ENCODE assay signal across 8 mouse cellular contexts in genomic region chr1:178276054-178276911, GRCm38 (mm10). TPM values are rescaled to one million over a fixed set of nuclear protein-coding genes. Genes with fewer than 3 reads are reported as not detected.
DNase-seq lines count a peak whose midpoint lies in the region; ATAC-seq and TF ChIP-seq lines count a peak whose summit lies in the region.

No protein-coding gene starts in this region.

- H3K36me3 ChIP-seq in heart, adult 2 months (ENCODE audit: control insufficient read depth, insufficient read depth, low read length) = no peaks in the 10 kb centered on the region
- H3K36me3 ChIP-seq in kidney, adult 2 months (ENCODE audit: control insufficient read depth, insufficient read depth, low read length) = no peaks in the 10 kb centered on the region
- H3K36me3 ChIP-seq in limb, embryonic 10.5 days = no peaks in the 10 kb centered on the region
- no peaks in the 10 kb centered on the region for H3K36me3 ChIP-seq in midbrain, embryonic 10.5 days

- ATAC-seq in activated CD4-positive, CD25-positive, alpha-beta regulatory T cell, adult 4 months = no peak

- H3K9me3 ChIP-seq in limb, embryonic 10.5 days (replicated peaks) = no peaks in the 10 kb centered on the region
- no peaks in the 10 kb centered on the region for H3K9me3 ChIP-seq in midbrain, embryonic 10.5 days (replicated peaks)

- H3K9ac ChIP-seq in heart, adult 2 months (ENCODE audit: low read depth, low read length) = peak overlapping the region; percentile 81

- H3K27ac ChIP-seq in heart, adult 2 months = no peak overlapping the region
- no peak overlapping the region for H3K27ac ChIP-seq in kidney, adult 2 months (ENCODE audit: insufficient read depth, low read depth, low read length)
- peak overlapping the region; percentile 89 for H3K27ac ChIP-seq in limb, embryonic 10.5 days
- H3K27ac ChIP-seq in midbrain, embryonic 10.5 days (replicated peaks) = peak overlapping the region; percentile 90

- DNase-seq in adrenal gland, postnatal 4 days (ENCODE audit: low spot score in 2 of 2) = peak; percentile 27 to 40
- peak; percentile 71 for DNase-seq in embryo, embryonic 9.5 days (ENCODE audit: extremely low spot score)
- peak; percentile 52 to 53 for DNase-seq in heart, adult 2 months
- peak; percentile 41 for DNase-seq in kidney, adult 2 months
- peak; percentile 79 for DNase-seq in limb, embryonic 10.5 days (ENCODE audit: low spot score)
- peak; percentile 73 for DNase-seq in midbrain, embryonic 10.5 days (ENCODE audit: low spot score)
- DNase-seq in spleen, postnatal 10 days (ENCODE audit: low spot score in 2 of 2) = peak; percentile 8 to 53

- no peaks in the 10 kb centered on the region for H3K27me3 ChIP-seq in heart, adult 2 months (ENCODE audit: control insufficient read depth, insufficient read depth, low read length)
- H3K27me3 ChIP-seq in kidney, adult 2 months (replicated peaks; ENCODE audit: control insufficient read depth, insufficient read depth, low read length) = no peaks in the 10 kb centered on the region; the same call in 1 of the 2 replicates
- H3K27me3 ChIP-seq in limb, embryonic 10.5 days (ENCODE audit: low read depth, poor library complexity, severe bottlenecking) = peaks cover 42% of the 10 kb centered on the region
- peaks cover 37% of the 10 kb centered on the region for H3K27me3 ChIP-seq in midbrain, embryonic 10.5 days (ENCODE audit: low read depth, poor library complexity, severe bottlenecking)

- no peaks in the 10 kb centered on the region; the same call in 1 of the 2 replicates for H3K4me1 ChIP-seq in heart, adult 2 months (ENCODE audit: control insufficient read depth, insufficient read depth, low read length)
- H3K4me1 ChIP-seq in kidney, adult 2 months (ENCODE audit: control insufficient read depth, insufficient read depth, low read length) = peaks cover 5% of the 10 kb centered on the region
- peaks cover 25% of the 10 kb centered on the region for H3K4me1 ChIP-seq in limb, embryonic 10.5 days
- peaks cover 17% of the 10 kb centered on the region for H3K4me1 ChIP-seq in midbrain, embryonic 10.5 days

- TF ChIP-seq CTCF in heart, adult 2 months (IDR thresholded peaks at IDR 0.05) = no peak
- no peak for TF ChIP-seq CTCF in kidney, adult 2 months (conservative IDR thresholded peaks at IDR 0.05; ENCODE audit: insufficient read depth, insufficient read length, low read depth, low read length)

- no peak for TF ChIP-seq POLR2A in heart, adult 2 months (IDR thresholded peaks at IDR 0.05; ENCODE audit: insufficient read depth, low read depth, low read length)
- TF ChIP-seq POLR2A in kidney, adult 2 months (IDR thresholded peaks at IDR 0.05; ENCODE audit: low read depth, low read length) = no peak

- intact Hi-C loops in heart, adult 2 months (cut with DNase I) = no loop called here

- WGBS in heart, adult 2 months = under 1% methylated on average over 86 of the region's 87 CpGs
- WGBS in kidney, adult 2 months = 2% methylated on average over 87 of the region's 87 CpGs
- under 1% methylated on average over 85 of the region's 87 CpGs for WGBS in limb, embryonic 10.5 days
- whole genome bisulfite sequencing in midbrain, embryonic 10.5 days = under 1% methylated on average over 87 of the region's 87 CpGs

- no peak for TF ChIP-seq EP300 in heart, adult 2 months (IDR thresholded peaks at IDR 0.05; ENCODE audit: insufficient read depth, low read depth, low read length)

- H3K79me2 ChIP-seq in heart, adult 2 months (replicated peaks; ENCODE audit: control insufficient read depth, insufficient read depth, low read length) = no peaks in the 10 kb centered on the region

- H3K4me3 ChIP-seq in heart, adult 2 months = peak overlapping the region; percentile 46
- peak overlapping the region; percentile 68 for H3K4me3 ChIP-seq in kidney, adult 2 months (ENCODE audit: insufficient read depth, low read depth, low read length)
- H3K4me3 ChIP-seq in limb, embryonic 10.5 days = peak overlapping the region; percentile 63
- H3K4me3 ChIP-seq in midbrain, embryonic 10.5 days = peak overlapping the region; percentile 74

RNA-seq across cellular contexts. Expression of gene Cox20, which starts 42.6 kb away (rescaled TPM):
- total RNA-seq in adrenal gland, postnatal 4 days (2021) = 10 to 100 TPM; 76.2 to 81.3 TPM
- total RNA-seq in heart, adult 2 months (2021) = 100 to 1,000 TPM; 102 to 105 TPM
- polyA plus RNA-seq in heart, adult 2 months (2012; rRNA removed) = 54.7 and 107 TPM in 2 replicates
- polyA plus RNA-seq in kidney, adult 2 months (2012; rRNA removed) = 28.0 and 54.6 TPM in 2 replicates
- polyA plus RNA-seq in limb, embryonic 10.5 days (2016; fragmentation: Nextera tagmentation; extraction: Ambion mirVana) = 75.7 and 88.5 TPM in 2 replicates
- 96.1 and 103 TPM in 2 replicates for polyA plus RNA-seq in midbrain, embryonic 10.5 days (2016; fragmentation: Nextera tagmentation; extraction: Ambion mirVana)
- polyA plus RNA-seq in activated CD4-positive, CD25-positive, alpha-beta regulatory T cell, adult 4 months (2017; shearing (Covaris generic)) = 100 to 1,000 TPM; 176 to 202 TPM

Comparison
In these comparisons a context has a peak if more than half of its experiments do, and no peak if none do; other contexts are left out.
1. H3K27ac ChIP-seq: peak in limb, embryonic 10.5 days (single experiment) and midbrain, embryonic 10.5 days (single experiment); none in heart, adult 2 months (single experiment) and kidney, adult 2 months (single experiment).
2. Peak in every context shown above with its lines, with median percentiles within 50 percentile points of each other: DNase-seq and H3K4me3 ChIP-seq.